Mouse (Mus musculus) MEL (cell line): Measurements from ENCODE around the gene Asna1.

ENCODE experiments used
- BHLHE40 ChIP-seq: IDR thresholded peaks from 2 replicates; pipeline ENCODE4 v1.6.1; 2012; ENCODE audit warnings: low read depth, mild to moderate bottlenecking, inconsistent platforms, low read length, improper control_type of control experiment, borderline replicate concordance
- CTCF ChIP-seq, 3 experiments: IDR thresholded peaks in 2 of 3; conservative IDR thresholded peaks in 1 of 3; 2 replicates each; pipeline ENCODE4 v1.5.1; 2011 to 2012; ENCODE audit warnings: low read length in 3 of 3, low read depth in 2 of 3, mild to moderate bottlenecking in 2 of 3, improper control_type of control experiment in 1 of 3, inconsistent platforms in 1 of 3, mixed read lengths in 1 of 3, moderate library complexity in 1 of 3; ENCODE audit not compliant: control insufficient read depth in 1 of 3, insufficient read depth in 1 of 3, poor library complexity in 1 of 3, severe bottlenecking in 1 of 3
- EP300 ChIP-seq, 2 experiments: IDR thresholded peaks; 2 replicates each; pipeline ENCODE4 v1.6.1; 2011; ENCODE audit warnings: improper control_type of control experiment in 2 of 2, low read length in 2 of 2, low read depth in 1 of 2, mild to moderate bottlenecking in 1 of 2
- MAFK ChIP-seq: IDR thresholded peaks from 2 replicates; pipeline ENCODE4 v1.6.1; 2011; ENCODE audit warnings: low read depth, mild to moderate bottlenecking, low read length, improper control_type of control experiment, borderline replicate concordance
- MEF2A ChIP-seq: IDR thresholded peaks from 2 replicates; pipeline ENCODE4 v1.6.1; 2014; ENCODE audit warnings: low read depth, mild to moderate bottlenecking, inconsistent platforms, low read length, improper control_type of control experiment; ENCODE audit not compliant: poor library complexity, insufficient replicate concordance, severe bottlenecking; ENCODE audit errors: extremely low read depth
- MXI1 ChIP-seq: IDR thresholded peaks from 2 replicates; pipeline ENCODE4 v1.6.1; 2011; ENCODE audit warnings: mild to moderate bottlenecking, low read depth, low read length, improper control_type of control experiment
- NELFE ChIP-seq: IDR thresholded peaks from 2 replicates; pipeline ENCODE4 v1.6.1; 2011; ENCODE audit warnings: low read depth, low read length, improper control_type of control experiment
- POLR2A ChIP-seq, 2 experiments: IDR thresholded peaks; 2 replicates each; pipeline ENCODE4 v1.6.1; 2011 to 2012; ENCODE audit warnings: low read length in 2 of 2, mild to moderate bottlenecking in 2 of 2, control low read depth in 1 of 2, improper control_type of control experiment in 1 of 2, low read depth in 1 of 2, moderate library complexity in 1 of 2; ENCODE audit not compliant: control insufficient read depth in 1 of 2, insufficient read depth in 1 of 2, poor library complexity in 1 of 2
- RAD21 ChIP-seq: IDR thresholded peaks from 2 replicates; pipeline ENCODE4 v1.6.1; 2011; ENCODE audit warnings: mild to moderate bottlenecking, low read depth, low read length, improper control_type of control experiment
- TAL1 ChIP-seq: IDR thresholded peaks from 2 replicates; pipeline ENCODE4 v1.6.1; 2012; ENCODE audit warnings: mild to moderate bottlenecking, inconsistent platforms, low read length, moderate library complexity, mixed read lengths
- USF2 ChIP-seq, 2 experiments: IDR thresholded peaks; 2 replicates each; pipeline ENCODE4 v1.6.1; 2011 to 2012; ENCODE audit warnings: improper control_type of control experiment in 2 of 2, low read length in 2 of 2, borderline replicate concordance in 1 of 2, inconsistent platforms in 1 of 2, low read depth in 1 of 2, mild to moderate bottlenecking in 1 of 2; ENCODE audit not compliant: insufficient read depth in 1 of 2

DNA sequence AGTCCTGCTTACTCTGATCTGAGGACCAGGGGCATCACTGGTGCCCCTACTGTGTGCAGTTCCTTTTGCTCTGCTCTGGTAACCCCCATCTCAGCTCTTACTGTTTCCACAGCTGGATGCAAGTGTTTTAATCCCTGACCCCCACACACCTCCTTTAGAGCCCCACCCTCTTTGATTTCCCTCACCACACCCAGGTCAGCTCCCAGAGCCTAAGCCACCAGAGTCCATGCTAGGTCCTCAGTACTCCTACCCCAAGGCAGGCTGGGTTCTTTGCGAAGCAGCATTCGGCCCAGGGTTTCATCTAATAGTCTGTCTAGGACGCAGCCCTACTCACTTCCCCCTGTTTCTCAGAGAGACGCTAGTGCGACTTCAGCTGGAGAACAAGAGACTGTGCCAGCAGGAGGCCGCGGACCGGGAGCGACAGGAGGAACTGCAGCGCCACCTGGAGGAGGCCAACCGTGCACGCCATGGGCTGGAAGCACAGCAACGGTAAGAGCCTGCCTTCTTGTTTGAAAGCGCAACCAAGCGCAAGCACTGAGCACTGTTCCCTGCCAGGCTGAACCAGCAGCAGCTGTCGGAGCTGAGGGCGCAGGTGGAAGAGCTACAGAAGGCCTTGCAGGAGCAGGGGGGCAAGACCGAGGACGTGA, 27.3 kb downstream of the Asna1 start:
- TF ChIP-seq USF2 (IDR thresholded peaks at IDR 0.05; ENCODE audit: borderline replicate concordance in 1 of 2, insufficient read depth in 1 of 2, low read depth in 1 of 2, low read length in 2 of 2) (no peak), MXI1 (peak; percentile 80), NELFE (no peak), CTCF (IDR thresholded peaks at IDR 0.05 in 2 of 3, conservative IDR thresholded peaks at IDR 0.05 in 1 of 3; ENCODE audit: control insufficient read depth in 1 of 3, insufficient read depth in 1 of 3, low read depth in 2 of 3, low read length in 3 of 3, poor library complexity in 1 of 3, severe bottlenecking in 1 of 3) (peak in 2 of 3 experiments; percentile 83 to 97), TAL1 (no peak), MEF2A (no peak), POLR2A (IDR thresholded peaks at IDR 0.05; ENCODE audit: control insufficient read depth in 1 of 2, insufficient read depth in 1 of 2, low read depth in 1 of 2, low read length in 2 of 2, poor library complexity in 1 of 2) (no peak), MAFK (no peak), BHLHE40 (no peak), RAD21 (peak; percentile 82), EP300 (IDR thresholded peaks at IDR 0.05; ENCODE audit: low read depth in 1 of 2, low read length in 2 of 2) (no peak)
